Comparison of ENCODE assay signal across 9 mouse cellular contexts in the genomic region with DNA sequence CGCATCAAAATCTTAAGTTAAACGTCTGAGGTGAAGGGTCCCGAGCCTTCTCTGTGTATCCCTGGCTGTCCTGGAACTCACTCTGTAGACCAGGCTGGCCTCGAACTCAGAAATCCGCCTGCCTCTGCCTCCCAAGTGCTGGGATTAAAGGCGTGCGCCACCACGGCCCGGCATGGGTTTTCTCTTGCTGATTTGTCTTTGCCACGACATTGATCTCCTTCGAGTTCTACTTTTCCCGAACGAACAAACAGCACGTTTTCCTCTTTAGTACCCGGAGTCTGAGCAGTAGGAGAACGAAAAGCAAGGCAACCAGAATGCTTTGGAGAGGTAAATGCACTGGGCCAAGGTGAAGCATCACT. TPM values are rescaled to one million over a fixed set of nuclear protein-coding genes. Genes with fewer than 3 reads are reported as not detected.
DNase-seq lines count a peak whose midpoint lies in the region; ATAC-seq and TF ChIP-seq lines count a peak whose summit lies in the region.
"Not testable (repeated sequence)": the region's sequence is repeated elsewhere in the genome, so short reads cannot be mapped to it uniquely, and the experiment has no call there.
"Had no signal": no experiment of that assay in that cellular context is flagged by ENCODE, and none has a peak within 500 bp of the region (broad histone marks: within the 10 kb centered on the region; RNA-seq: fewer than 3 reads in every experiment).

No protein-coding gene starts in this region.

- not testable (repeated sequence) for TF ChIP-seq CTCF in CH12.LX (conservative IDR thresholded peaks at IDR 0.05 in 1 of 2, IDR thresholded peaks at IDR 0.05 in 1 of 2; ENCODE audit: low read depth in 2 of 2, low read length in 2 of 2)

- not testable (repeated sequence) for H3K79me2 ChIP-seq in CH12.LX (replicated peaks; ENCODE audit: control insufficient read depth, extremely low read depth, insufficient read depth, poor library complexity, severe bottlenecking)

- peak overlapping the region; percentile 59 to 64 (median 63) for H3K4me3 ChIP-seq in CH12.LX (replicated peaks in 1 of 3; ENCODE audit: low read depth in 2 of 3, low read length in 2 of 3, poor library complexity in 1 of 3)
- peak overlapping the region; percentile 80 for H3K4me3 ChIP-seq in embryonic facial prominence, embryonic 11.5 days (ENCODE audit: low read depth, low read length)
- H3K4me3 ChIP-seq in forebrain, embryonic 16.5 days (replicated peaks; ENCODE audit: low read length), result peak overlapping the region; percentile 68
- peak overlapping the region; percentile 89 for H3K4me3 ChIP-seq in hindbrain, embryonic 11.5 days (ENCODE audit: low read depth, low read length)
- H3K4me3 ChIP-seq in kidney, embryonic 15.5 days (replicated peaks), result peak overlapping the region; percentile 91
- H3K4me3 ChIP-seq in liver, embryonic 12.5 days, result peak overlapping the region; percentile 93
- H3K4me3 ChIP-seq in midbrain, embryonic 10.5 days, result peak overlapping the region; percentile 93
- H3K4me3 ChIP-seq in neural tube, embryonic 15.5 days (replicated peaks), result peak overlapping the region; percentile 84

- 49% methylated on average over 16 of the region's 16 CpGs for WGBS in embryonic facial prominence, embryonic 11.5 days
- 48% methylated on average over 16 of the region's 16 CpGs for WGBS in forebrain, embryonic 16.5 days
- WGBS in hindbrain, embryonic 11.5 days, result 50% methylated on average over 16 of the region's 16 CpGs
- WGBS in kidney, embryonic 15.5 days, result 51% methylated on average over 16 of the region's 16 CpGs
- 38% methylated on average over 16 of the region's 16 CpGs for WGBS in liver, embryonic 12.5 days (ENCODE audit: insufficient replicate concordance)
- WGBS in midbrain, embryonic 10.5 days, result 52% methylated on average over 16 of the region's 16 CpGs
- 47% methylated on average over 16 of the region's 16 CpGs for WGBS in neural tube, embryonic 15.5 days

- peaks cover 14% of the 10 kb centered on the region for H3K27me3 ChIP-seq in CH12.LX (replicated peaks)
- H3K27me3 ChIP-seq in embryonic facial prominence, embryonic 11.5 days (ENCODE audit: control insufficient read depth, insufficient read depth, low read length); forebrain, embryonic 16.5 days (replicated peaks; ENCODE audit: control insufficient read depth, insufficient read depth, low read length); hindbrain, embryonic 11.5 days (ENCODE audit: control insufficient read depth, insufficient read depth, low read length); neural tube, embryonic 15.5 days (replicated peaks): not testable (repeated sequence)
- H3K27me3 ChIP-seq in kidney, embryonic 15.5 days, result peaks cover 17% of the 10 kb centered on the region; the same call in 1 of the 2 replicates
- H3K27me3 ChIP-seq in liver, embryonic 12.5 days (replicated peaks), result peaks cover 29% of the 10 kb centered on the region
- H3K27me3 ChIP-seq in midbrain, embryonic 10.5 days (ENCODE audit: low read depth, poor library complexity, severe bottlenecking), result peaks cover 23% of the 10 kb centered on the region

- peaks cover 15 to 27% of the 10 kb centered on the region in 2 experiments for H3K4me1 ChIP-seq in CH12.LX (ENCODE audit: control insufficient read depth in 1 of 2, insufficient read depth in 2 of 2)
- H3K4me1 ChIP-seq in embryonic facial prominence, embryonic 11.5 days (ENCODE audit: control insufficient read depth, insufficient read depth, low read length), result not testable (repeated sequence)
- peaks cover 34% of the 10 kb centered on the region for H3K4me1 ChIP-seq in forebrain, embryonic 16.5 days (replicated peaks; ENCODE audit: control insufficient read depth, insufficient read depth, low read length)
- peaks cover 18% of the 10 kb centered on the region for H3K4me1 ChIP-seq in hindbrain, embryonic 11.5 days (replicated peaks; ENCODE audit: control insufficient read depth, insufficient read depth, low read length)
- peaks cover 56% of the 10 kb centered on the region for H3K4me1 ChIP-seq in kidney, embryonic 15.5 days
- peaks cover 43% of the 10 kb centered on the region for H3K4me1 ChIP-seq in liver, embryonic 12.5 days
- peaks cover 52% of the 10 kb centered on the region for H3K4me1 ChIP-seq in midbrain, embryonic 10.5 days
- H3K4me1 ChIP-seq in neural tube, embryonic 15.5 days, result peaks cover 36% of the 10 kb centered on the region

- dilution Hi-C loops in CH12.LX (cut with MboI; ENCODE audit: extremely low pct_ligation_motif_present, extremely low pct_unique_long_range_greater_than_20kb, low sequenced_read_pairs), result not testable (repeated sequence)

- not testable (repeated sequence) for TF ChIP-seq POLR2A in CH12.LX (IDR thresholded peaks at IDR 0.05; ENCODE audit: low read depth, low read length)

- not testable (repeated sequence) for TF ChIP-seq RAD21 in CH12.LX (IDR thresholded peaks at IDR 0.05; ENCODE audit: low read depth, low read length)

- peaks cover 14 to 32% of the 10 kb centered on the region in 2 experiments for H3K36me3 ChIP-seq in CH12.LX (replicated peaks in 1 of 2; ENCODE audit: control insufficient read depth in 1 of 2, insufficient read depth in 1 of 2, low read length in 1 of 2)
- H3K36me3 ChIP-seq in embryonic facial prominence, embryonic 11.5 days (replicated peaks; ENCODE audit: control insufficient read depth, insufficient read depth, low read depth, low read length), result peaks cover 14% of the 10 kb centered on the region
- not testable (repeated sequence) for H3K36me3 ChIP-seq in forebrain, embryonic 16.5 days (ENCODE audit: control insufficient read depth, insufficient read depth); hindbrain, embryonic 11.5 days (ENCODE audit: control insufficient read depth, insufficient read depth, low read length)
- H3K36me3 ChIP-seq in kidney, embryonic 15.5 days, result peaks cover 23% of the 10 kb centered on the region
- peaks cover 26% of the 10 kb centered on the region for H3K36me3 ChIP-seq in liver, embryonic 12.5 days
- H3K36me3 ChIP-seq in midbrain, embryonic 10.5 days, result peaks cover 33% of the 10 kb centered on the region
- H3K36me3 ChIP-seq in neural tube, embryonic 15.5 days, result peaks cover 36% of the 10 kb centered on the region

- not testable (repeated sequence) for ATAC-seq in embryonic facial prominence, embryonic 11.5 days (replicated peaks; ENCODE audit: insufficient number of reproducible peaks, low FRiP score, low TSS enrichment, low read depth); kidney, embryonic 15.5 days (replicated peaks; ENCODE audit: low FRiP score); liver, embryonic 12.5 days
- peak; percentile 0; the same call in 1 of the 2 replicates for ATAC-seq in forebrain, embryonic 16.5 days
- ATAC-seq in hindbrain, embryonic 11.5 days (ENCODE audit: low FRiP score), result peak; percentile 6; the same call in 1 of the 2 replicates
- peak; percentile 8; the same call in 1 of the 2 replicates for ATAC-seq in neural tube, embryonic 15.5 days (ENCODE audit: low FRiP score)

- H3K9ac ChIP-seq in CH12.LX (ENCODE audit: insufficient read depth, low read depth), result peak overlapping the region; percentile 65
- peak overlapping the region; percentile 98 for H3K9ac ChIP-seq in embryonic facial prominence, embryonic 11.5 days (replicated peaks; ENCODE audit: low read length)
- H3K9ac ChIP-seq in forebrain, embryonic 16.5 days (replicated peaks; ENCODE audit: low read depth, low read length), result peak overlapping the region; percentile 90
- peak overlapping the region; percentile 98 for H3K9ac ChIP-seq in hindbrain, embryonic 11.5 days (ENCODE audit: low read depth, low read length)
- peak overlapping the region; percentile 98 for H3K9ac ChIP-seq in kidney, embryonic 15.5 days
- H3K9ac ChIP-seq in liver, embryonic 12.5 days, result peak overlapping the region; percentile 92
- peak overlapping the region; percentile 93; the same call in 1 of the 2 replicates for H3K9ac ChIP-seq in neural tube, embryonic 15.5 days (replicated peaks)

- not testable (repeated sequence) for H3K27ac ChIP-seq in CH12.LX (ENCODE audit: insufficient read depth, low read depth); embryonic facial prominence, embryonic 11.5 days (replicated peaks; ENCODE audit: low read depth, low read length); hindbrain, embryonic 11.5 days (ENCODE audit: low read depth, low read length); liver, embryonic 12.5 days
- peak overlapping the region; percentile 93 for H3K27ac ChIP-seq in forebrain, embryonic 16.5 days (ENCODE audit: low read length)
- peak overlapping the region; percentile 97 for H3K27ac ChIP-seq in kidney, embryonic 15.5 days
- peak overlapping the region; percentile 100 for H3K27ac ChIP-seq in midbrain, embryonic 10.5 days (replicated peaks)
- peak overlapping the region; percentile 98 for H3K27ac ChIP-seq in neural tube, embryonic 15.5 days (replicated peaks)

- not testable (repeated sequence) for H3K9me3 ChIP-seq in CH12.LX (replicated peaks; ENCODE audit: low read length); embryonic facial prominence, embryonic 11.5 days (replicated peaks; ENCODE audit: control insufficient read depth, low read length); forebrain, embryonic 16.5 days (ENCODE audit: control insufficient read depth, low read length); hindbrain, embryonic 11.5 days (ENCODE audit: control insufficient read depth, low read length); kidney, embryonic 15.5 days (replicated peaks); liver, embryonic 12.5 days (replicated peaks); midbrain, embryonic 10.5 days (replicated peaks); neural tube, embryonic 15.5 days (replicated peaks)

- TF ChIP-seq EP300 in CH12.LX (IDR thresholded peaks at IDR 0.05; ENCODE audit: low read length), result not testable (repeated sequence)

- in situ Hi-C loops in CH12.LX (cut with MboI; ENCODE audit: low pct_ligation_motif_present, low pct_unique_long_range_greater_than_20kb, low sequenced_read_pairs), result not testable (repeated sequence)

- not testable (repeated sequence) for DNase-seq in CH12.LX (ENCODE audit: extremely low read depth); embryonic facial prominence, embryonic 11.5 days (ENCODE audit: low spot score); hindbrain, embryonic 11.5 days (ENCODE audit: low spot score); midbrain, embryonic 10.5 days (ENCODE audit: low spot score)

- peak overlapping the region; percentile 39; the same call in 1 of the 2 replicates for H3K4me2 ChIP-seq in CH12.LX (ENCODE audit: insufficient read depth, low read depth, poor library complexity, severe bottlenecking)
- peak overlapping the region; percentile 25; the same call in 1 of the 2 replicates for H3K4me2 ChIP-seq in embryonic facial prominence, embryonic 11.5 days (ENCODE audit: low read depth, low read length)
- peak overlapping the region; percentile 34 for H3K4me2 ChIP-seq in forebrain, embryonic 16.5 days (ENCODE audit: low read length)
- H3K4me2 ChIP-seq in hindbrain, embryonic 11.5 days (replicated peaks; ENCODE audit: low read depth, low read length), result not testable (repeated sequence)
- peak overlapping the region; percentile 73 for H3K4me2 ChIP-seq in kidney, embryonic 15.5 days
- H3K4me2 ChIP-seq in liver, embryonic 12.5 days, result peak overlapping the region; percentile 82
- H3K4me2 ChIP-seq in neural tube, embryonic 15.5 days, result peak overlapping the region; percentile 82

RNA-seq across cellular contexts. Expression of gene Smarcd1, which starts 0.3 kb away (rescaled TPM):
- total RNA-seq in CH12.LX (2012; rRNA removed) (17.9 and 19.9 TPM in 2 replicates), CH12.LX (2014; rRNA removed) (10.5 and 12.5 TPM in 2 replicates)
- 56.5 and 69.9 TPM in 2 replicates for polyA plus RNA-seq in CH12.LX (2012; ENCODE audit: insufficient read length, low read depth)
- polyA plus RNA-seq in embryonic facial prominence, embryonic 11.5 days (2014; fragmentation: Nextera tagmentation; extraction: Ambion mirVana), result 66.8 and 81.1 TPM in 2 replicates
- polyA plus RNA-seq in forebrain, embryonic 16.5 days (2015; fragmentation: Nextera tagmentation; extraction: Ambion mirVana), result 111 and 116 TPM in 2 replicates
- polyA plus RNA-seq in hindbrain, embryonic 11.5 days (2014; fragmentation: Nextera tagmentation; extraction: Ambion mirVana), result 99.1 and 103 TPM in 2 replicates
- 55.3 and 57.4 TPM in 2 replicates for polyA plus RNA-seq in kidney, embryonic 15.5 days (2015; fragmentation: Nextera tagmentation; extraction: Ambion mirVana)
- polyA plus RNA-seq in liver, embryonic 12.5 days (2016; fragmentation: Nextera tagmentation; extraction: Ambion mirVana), result 12.2 and 12.6 TPM in 2 replicates
- 98.1 and 112 TPM in 2 replicates for polyA plus RNA-seq in midbrain, embryonic 10.5 days (2016; fragmentation: Nextera tagmentation; extraction: Ambion mirVana)
- 80.2 and 91.5 TPM in 2 replicates for polyA plus RNA-seq in neural tube, embryonic 15.5 days (2015; fragmentation: Nextera tagmentation; extraction: Ambion mirVana)

RNA-seq across cellular contexts. Expression of gene Gm17349, which starts 3.7 kb away (rescaled TPM):
- total RNA-seq in CH12.LX (2012; rRNA removed) (2.1 and 2.9 TPM in 2 replicates), CH12.LX (2014; rRNA removed) (not detected in 2 replicates)
- not detected in 2 replicates for polyA plus RNA-seq in CH12.LX (2012; ENCODE audit: insufficient read length, low read depth)
- not detected in 2 replicates for polyA plus RNA-seq in embryonic facial prominence, embryonic 11.5 days (2014; fragmentation: Nextera tagmentation; extraction: Ambion mirVana)
- not detected in 2 replicates for polyA plus RNA-seq in forebrain, embryonic 16.5 days (2015; fragmentation: Nextera tagmentation; extraction: Ambion mirVana)
- not detected in 2 replicates for polyA plus RNA-seq in hindbrain, embryonic 11.5 days (2014; fragmentation: Nextera tagmentation; extraction: Ambion mirVana)
- not detected in 2 replicates for polyA plus RNA-seq in kidney, embryonic 15.5 days (2015; fragmentation: Nextera tagmentation; extraction: Ambion mirVana)
- not detected in 2 replicates for polyA plus RNA-seq in liver, embryonic 12.5 days (2016; fragmentation: Nextera tagmentation; extraction: Ambion mirVana)
- polyA plus RNA-seq in midbrain, embryonic 10.5 days (2016; fragmentation: Nextera tagmentation; extraction: Ambion mirVana), result not detected in 2 replicates
- polyA plus RNA-seq in neural tube, embryonic 15.5 days (2015; fragmentation: Nextera tagmentation; extraction: Ambion mirVana), result not detected in 2 replicates
- total RNA-seq: left cerebral cortex, postnatal 4 days had no signal

RNA-seq across cellular contexts. Expression of gene Gpd1, which starts 15.7 kb away (rescaled TPM):
- 0.17 and 0.25 TPM in 2 replicates for total RNA-seq in CH12.LX (2012; rRNA removed)
- 0.12 and 0.24 TPM in 2 replicates for total RNA-seq in CH12.LX (2014; rRNA removed)
- polyA plus RNA-seq in CH12.LX (2012; ENCODE audit: insufficient read length, low read depth), result 0.26 and 0.56 TPM in 2 replicates
- polyA plus RNA-seq in embryonic facial prominence, embryonic 11.5 days (2014; fragmentation: Nextera tagmentation; extraction: Ambion mirVana), result 0.10 and 0.18 TPM in 2 replicates
- polyA plus RNA-seq in forebrain, embryonic 16.5 days (2015; fragmentation: Nextera tagmentation; extraction: Ambion mirVana), result 2.4 and 2.9 TPM in 2 replicates
- polyA plus RNA-seq in hindbrain, embryonic 11.5 days (2014; fragmentation: Nextera tagmentation; extraction: Ambion mirVana), result 0.25 and 0.36 TPM in 2 replicates
- polyA plus RNA-seq in kidney, embryonic 15.5 days (2015; fragmentation: Nextera tagmentation; extraction: Ambion mirVana), result 23.0 and 28.5 TPM in 2 replicates
- polyA plus RNA-seq in liver, embryonic 12.5 days (2016; fragmentation: Nextera tagmentation; extraction: Ambion mirVana), result 7.5 and 8.0 TPM in 2 replicates
- 0.40 and 0.62 TPM in 2 replicates for polyA plus RNA-seq in midbrain, embryonic 10.5 days (2016; fragmentation: Nextera tagmentation; extraction: Ambion mirVana)
- polyA plus RNA-seq in neural tube, embryonic 15.5 days (2015; fragmentation: Nextera tagmentation; extraction: Ambion mirVana), result 4.5 and 5.2 TPM in 2 replicates

RNA-seq across cellular contexts. Expression of gene Cox14, which starts 23.8 kb away (rescaled TPM):
- total RNA-seq in CH12.LX (2012; rRNA removed) (112 and 140 TPM in 2 replicates), CH12.LX (2014; rRNA removed) (98.8 and 106 TPM in 2 replicates)
- 119 and 140 TPM in 2 replicates for polyA plus RNA-seq in CH12.LX (2012; ENCODE audit: insufficient read length, low read depth)
- 122 and 152 TPM in 2 replicates for polyA plus RNA-seq in embryonic facial prominence, embryonic 11.5 days (2014; fragmentation: Nextera tagmentation; extraction: Ambion mirVana)
- 151 and 164 TPM in 2 replicates for polyA plus RNA-seq in forebrain, embryonic 16.5 days (2015; fragmentation: Nextera tagmentation; extraction: Ambion mirVana)
- polyA plus RNA-seq in hindbrain, embryonic 11.5 days (2014; fragmentation: Nextera tagmentation; extraction: Ambion mirVana), result 148 and 163 TPM in 2 replicates
- 184 and 185 TPM in 2 replicates for polyA plus RNA-seq in kidney, embryonic 15.5 days (2015; fragmentation: Nextera tagmentation; extraction: Ambion mirVana)
- polyA plus RNA-seq in liver, embryonic 12.5 days (2016; fragmentation: Nextera tagmentation; extraction: Ambion mirVana), result 98.3 and 98.4 TPM in 2 replicates
- 157 and 159 TPM in 2 replicates for polyA plus RNA-seq in midbrain, embryonic 10.5 days (2016; fragmentation: Nextera tagmentation; extraction: Ambion mirVana)
- 178 and 182 TPM in 2 replicates for polyA plus RNA-seq in neural tube, embryonic 15.5 days (2015; fragmentation: Nextera tagmentation; extraction: Ambion mirVana)

RNA-seq across cellular contexts. Expression of gene Asic1, which starts 31.5 kb away (rescaled TPM):
- 0.46 and 0.47 TPM in 2 replicates for total RNA-seq in CH12.LX (2012; rRNA removed)
- total RNA-seq in CH12.LX (2014; rRNA removed), result not detected in 2 replicates
- 0.80 and 0.94 TPM in 2 replicates for polyA plus RNA-seq in CH12.LX (2012; ENCODE audit: insufficient read length, low read depth)
- 2.6 and 4.1 TPM in 2 replicates for polyA plus RNA-seq in embryonic facial prominence, embryonic 11.5 days (2014; fragmentation: Nextera tagmentation; extraction: Ambion mirVana)
- polyA plus RNA-seq in forebrain, embryonic 16.5 days (2015; fragmentation: Nextera tagmentation; extraction: Ambion mirVana), result 26.2 and 37.4 TPM in 2 replicates
- polyA plus RNA-seq in hindbrain, embryonic 11.5 days (2014; fragmentation: Nextera tagmentation; extraction: Ambion mirVana), result 14.4 and 21.0 TPM in 2 replicates
- polyA plus RNA-seq in kidney, embryonic 15.5 days (2015; fragmentation: Nextera tagmentation; extraction: Ambion mirVana), result 1.4 and 1.8 TPM in 2 replicates
- polyA plus RNA-seq in liver, embryonic 12.5 days (2016; fragmentation: Nextera tagmentation; extraction: Ambion mirVana), result 1.8 and 2.0 TPM in 2 replicates
- 6.0 and 14.9 TPM in 2 replicates for polyA plus RNA-seq in midbrain, embryonic 10.5 days (2016; fragmentation: Nextera tagmentation; extraction: Ambion mirVana)
- polyA plus RNA-seq in neural tube, embryonic 15.5 days (2015; fragmentation: Nextera tagmentation; extraction: Ambion mirVana), result 59.3 and 68.9 TPM in 2 replicates
